ENCODE assay signal across 9 mouse cellular contexts in the genomic region with DNA sequence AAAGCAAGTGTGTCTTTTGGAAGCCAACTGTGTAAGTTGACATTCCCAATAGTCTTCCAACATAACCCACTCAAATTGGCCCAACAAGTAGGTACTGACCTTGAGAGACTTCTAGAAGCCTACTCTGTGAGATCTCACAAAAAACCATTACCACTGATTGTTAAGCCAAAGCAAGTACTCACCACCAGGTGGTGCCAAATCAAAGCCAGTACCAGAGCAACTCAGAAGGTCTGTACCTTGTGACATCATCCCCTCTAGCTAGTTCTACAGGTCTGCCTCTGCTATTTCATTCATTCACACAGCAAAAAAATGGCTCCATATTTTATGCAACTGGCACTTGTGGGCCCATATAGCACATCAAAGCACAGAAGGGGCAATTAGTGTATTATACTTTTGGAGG. TPM values are rescaled to one million over a fixed set of nuclear protein-coding genes. Genes with fewer than 3 reads are reported as not detected.
A peak's percentile ranks its signal among the peaks of the same experiment; 100 is the strongest.
DNase-seq lines count a peak whose midpoint lies in the region; ATAC-seq and TF ChIP-seq lines count a peak whose summit lies in the region.
"Had no signal": no experiment of that assay in that cellular context is flagged by ENCODE, and none has a peak within 500 bp of the region (broad histone marks: within the 10 kb centered on the region; RNA-seq: fewer than 3 reads in every experiment).

No protein-coding gene starts in this region.

- no peaks in the 10 kb centered on the region for H3K4me1 ChIP-seq in intestine, embryonic 15.5 days (replicated peaks)
- no peaks in the 10 kb centered on the region for H3K4me1 ChIP-seq in intestine, embryonic 16.5 days (ENCODE audit: control insufficient read depth, insufficient read depth, low read length)
- H3K4me1 ChIP-seq in CH12.LX (ENCODE audit: control insufficient read depth in 1 of 2, insufficient read depth in 2 of 2), result peaks cover 0 to 13% of the 10 kb centered on the region in 2 experiments; a peak in 2 of 4 replicates

- DNase-seq in CH12.LX (ENCODE audit: extremely low read depth), result peak; percentile 79
- DNase-seq in brain, adult 2 months (ENCODE audit: low read depth, low spot score), result peak; percentile 69
- DNase-seq in frontal cortex, adult 2 months (ENCODE audit: extremely low spot score in 1 of 2, low spot score in 1 of 2), result peak; percentile 20 to 55
- peak; percentile 65 for DNase-seq in kidney, postnatal 14 days
- DNase-seq in lung, postnatal 25 days (ENCODE audit: low spot score), result peak; percentile 72
- peak; percentile 83 for DNase-seq in splenic B cell, adult 2 months (ENCODE audit: low read depth, low spot score)

- H3K36me3 ChIP-seq in intestine, embryonic 15.5 days, result no peaks in the 10 kb centered on the region
- H3K36me3 ChIP-seq in intestine, embryonic 16.5 days (ENCODE audit: control insufficient read depth, insufficient read depth, low read length), result no peaks in the 10 kb centered on the region
- H3K36me3 ChIP-seq in CH12.LX (replicated peaks in 1 of 2; ENCODE audit: control insufficient read depth in 1 of 2, insufficient read depth in 1 of 2, low read length in 1 of 2), result peaks cover 0 to 11% of the 10 kb centered on the region in 2 experiments
- H3K36me3 ChIP-seq in splenic B cell, adult 2 months (ENCODE audit: control insufficient read depth, insufficient read depth, low read length, poor library complexity, severe bottlenecking), result no peaks in the 10 kb centered on the region
- H3K36me3 ChIP-seq: limb, embryonic 15.5 days had no signal

- H3K4me2 ChIP-seq in intestine, embryonic 15.5 days (replicated peaks), result no peak overlapping the region
- H3K4me2 ChIP-seq in intestine, embryonic 16.5 days (ENCODE audit: low read depth, low read length), result no peak overlapping the region
- H3K4me2 ChIP-seq in CH12.LX (ENCODE audit: insufficient read depth, low read depth, poor library complexity, severe bottlenecking), result no peak overlapping the region
- H3K4me2 ChIP-seq: limb, embryonic 15.5 days had no signal

- no peaks in the 10 kb centered on the region for H3K9me3 ChIP-seq in intestine, embryonic 15.5 days
- H3K9me3 ChIP-seq in intestine, embryonic 16.5 days (ENCODE audit: control insufficient read depth, low read length), result no peaks in the 10 kb centered on the region
- H3K9me3 ChIP-seq in CH12.LX (replicated peaks; ENCODE audit: low read length), result peaks cover 2% of the 10 kb centered on the region
- H3K9me3 ChIP-seq: limb, embryonic 15.5 days had no signal

- no peak overlapping the region for H3K9ac ChIP-seq in intestine, embryonic 15.5 days
- no peak overlapping the region for H3K9ac ChIP-seq in intestine, embryonic 16.5 days (ENCODE audit: low read depth, low read length)
- no peak overlapping the region for H3K9ac ChIP-seq in CH12.LX (ENCODE audit: insufficient read depth, low read depth)
- H3K9ac ChIP-seq: limb, embryonic 15.5 days had no signal

- TF ChIP-seq RAD21 in CH12.LX (IDR thresholded peaks at IDR 0.05; ENCODE audit: low read depth, low read length), result peak; percentile 81

- TF ChIP-seq POLR2A in CH12.LX (IDR thresholded peaks at IDR 0.05; ENCODE audit: low read depth, low read length), result no peak

- no peak overlapping the region for H3K4me3 ChIP-seq in intestine, embryonic 15.5 days (replicated peaks)
- H3K4me3 ChIP-seq in intestine, embryonic 16.5 days (ENCODE audit: low read length), result no peak overlapping the region
- no peak overlapping the region for H3K4me3 ChIP-seq in CH12.LX (replicated peaks in 1 of 3; ENCODE audit: low read depth in 2 of 3, low read length in 2 of 3, poor library complexity in 1 of 3)
- H3K4me3 ChIP-seq: limb, embryonic 15.5 days had no signal

- in situ Hi-C loops in CH12.LX (cut with MboI; ENCODE audit: low pct_ligation_motif_present, low pct_unique_long_range_greater_than_20kb, low sequenced_read_pairs), result loop anchor here (10.0 to 25.0 kb wide), 2 partner anchors 118 to 245 kb away; no protein-coding TSS in a partner anchor

- no peak overlapping the region for H3K27ac ChIP-seq in intestine, embryonic 15.5 days
- H3K27ac ChIP-seq in intestine, embryonic 16.5 days (ENCODE audit: low read length), result no peak overlapping the region
- no peak overlapping the region for H3K27ac ChIP-seq in CH12.LX (ENCODE audit: insufficient read depth, low read depth)
- H3K27ac ChIP-seq: limb, embryonic 15.5 days had no signal

- no peaks in the 10 kb centered on the region for H3K27me3 ChIP-seq in intestine, embryonic 15.5 days (replicated peaks)
- no peaks in the 10 kb centered on the region for H3K27me3 ChIP-seq in intestine, embryonic 16.5 days (replicated peaks; ENCODE audit: control insufficient read depth, insufficient read depth, low read length)
- H3K27me3 ChIP-seq in CH12.LX (replicated peaks), result no peaks in the 10 kb centered on the region
- H3K27me3 ChIP-seq in splenic B cell, adult 2 months (ENCODE audit: control insufficient read depth, insufficient read depth, low read length, poor library complexity, severe bottlenecking), result no peaks in the 10 kb centered on the region
- H3K27me3 ChIP-seq: limb, embryonic 15.5 days had no signal

- H3K79me2 ChIP-seq in CH12.LX (replicated peaks; ENCODE audit: control insufficient read depth, extremely low read depth, insufficient read depth, poor library complexity, severe bottlenecking), result no peaks in the 10 kb centered on the region

- TF ChIP-seq CTCF in CH12.LX (conservative IDR thresholded peaks at IDR 0.05 in 1 of 2, IDR thresholded peaks at IDR 0.05 in 1 of 2; ENCODE audit: low read depth in 2 of 2, low read length in 2 of 2), result peak; percentile 71 to 87

- ATAC-seq in intestine, embryonic 15.5 days, result 0 out of 2 replicates have a peak, but pooled peaks have one; percentile 49
- ATAC-seq in intestine, embryonic 16.5 days, result no peak

- 0 out of 2 replicates have a peak, but pooled peaks have one; percentile 23 for TF ChIP-seq EP300 in CH12.LX (IDR thresholded peaks at IDR 0.05; ENCODE audit: low read length)

- dilution Hi-C loops in CH12.LX (cut with MboI; ENCODE audit: extremely low pct_ligation_motif_present, extremely low pct_unique_long_range_greater_than_20kb, low sequenced_read_pairs), result no loop called here

TF ChIP-seq in CH12.LX, 34 proteins besides CTCF, POLR2A, EP300 and RAD21 (continues in another document):
- TF ChIP-seq ELF1 (IDR thresholded peaks at IDR 0.05; ENCODE audit: low read depth, low read length) (no peak), TCF12 (IDR thresholded peaks at IDR 0.05; ENCODE audit: low read depth, low read length) (no peak), MAX (IDR thresholded peaks at IDR 0.05; ENCODE audit: low read length) (peak; percentile 14; the same call in 1 of the 2 replicates), MEF2A (IDR thresholded peaks at IDR 0.05; ENCODE audit: borderline replicate concordance, low read depth, low read length) (no peak), SIN3A (IDR thresholded peaks at IDR 0.05; ENCODE audit: low read length) (0 out of 2 replicates have a peak, but pooled peaks have one; percentile 41), RCOR1 (conservative IDR thresholded peaks at IDR 0.05; ENCODE audit: low read depth, low read length) (no peak), ZMIZ1 (IDR thresholded peaks at IDR 0.05; ENCODE audit: low read depth, low read length) (no peak), IRF4 (IDR thresholded peaks at IDR 0.05; ENCODE audit: low read depth, low read length) (peak; percentile 49; the same call in 1 of the 2 replicates), SMC3 (IDR thresholded peaks at IDR 0.05; ENCODE audit: low read depth, low read length) (peak; percentile 91), MYC (IDR thresholded peaks at IDR 0.05; ENCODE audit: low read depth, low read length) (peak; percentile 71), BHLHE40 (IDR thresholded peaks at IDR 0.05; ENCODE audit: low read depth, low read length) (no peak), JUND (conservative IDR thresholded peaks at IDR 0.05; ENCODE audit: low read depth, low read length) (peak; percentile 74; the same call in 1 of the 2 replicates), MAFK (IDR thresholded peaks at IDR 0.05; ENCODE audit: insufficient replicate concordance, low read length) (no peak), CHD1 (IDR thresholded peaks at IDR 0.05; ENCODE audit: low read depth, low read length) (no peak), GABPA (IDR thresholded peaks at IDR 0.05; ENCODE audit: insufficient replicate concordance, low read depth, low read length) (no peak), TBP (conservative IDR thresholded peaks at IDR 0.05; ENCODE audit: low read depth, low read length) (no peak), MAZ (IDR thresholded peaks at IDR 0.05; ENCODE audit: low read depth, low read length) (no peak), ZKSCAN1 (IDR thresholded peaks at IDR 0.05; ENCODE audit: borderline replicate concordance, low read depth, low read length) (no peak), NRF1 (IDR thresholded peaks at IDR 0.05; ENCODE audit: low read depth, low read length) (no peak), PAX5 (IDR thresholded peaks at IDR 0.05; ENCODE audit: low read length) (no peak), CHD2 (IDR thresholded peaks at IDR 0.05; ENCODE audit: low read length) (no peak), ZC3H11A (IDR thresholded peaks at IDR 0.05; ENCODE audit: low read depth, low read length) (peak; percentile 43), E2F4 (IDR thresholded peaks at IDR 0.05; ENCODE audit: insufficient replicate concordance, low read depth, low read length) (no peak), USF1 (IDR thresholded peaks at IDR 0.05; ENCODE audit: low read depth, low read length) (no peak), UBTF (IDR thresholded peaks at IDR 0.05; ENCODE audit: low read depth, low read length) (no peak), HCFC1 (IDR thresholded peaks at IDR 0.05; ENCODE audit: low read depth, low read length) (no peak), KAT2A (IDR thresholded peaks at IDR 0.05; ENCODE audit: insufficient replicate concordance, low read length) (no peak), JUN (IDR thresholded peaks at IDR 0.05; ENCODE audit: insufficient read depth, low read depth, low read length) (peak; percentile 54), ETS1 (conservative IDR thresholded peaks at IDR 0.05; ENCODE audit: low read depth, low read length) (no peak), ZNF384 (IDR thresholded peaks at IDR 0.05; ENCODE audit: low read depth, low read length) (peak; percentile 57), USF2 (conservative IDR thresholded peaks at IDR 0.05; ENCODE audit: low read depth, low read length) (no peak), POLR2AphosphoS2 (IDR thresholded peaks at IDR 0.05; ENCODE audit: low read depth, low read length) (no peak)

RNA-seq across cellular contexts. Expression of a gene that starts 51.6 kb away (rescaled TPM):
- 84.7 and 98.7 TPM in 2 replicates for polyA plus RNA-seq in intestine, embryonic 15.5 days (2015; fragmentation: Nextera tagmentation; extraction: Ambion mirVana)
- polyA plus RNA-seq in intestine, embryonic 16.5 days (2015; fragmentation: Nextera tagmentation; extraction: Ambion mirVana), result 73.7 and 81.5 TPM in 2 replicates
- 114 and 127 TPM in 2 replicates for total RNA-seq in CH12.LX (2012; rRNA removed)
- 175 and 213 TPM in 2 replicates for total RNA-seq in CH12.LX (2014; rRNA removed)
- polyA plus RNA-seq in CH12.LX (2012; ENCODE audit: insufficient read length, low read depth), result 182 TPM in 2 replicates
- 66.4 and 73.9 TPM in 2 replicates for polyA plus RNA-seq in frontal cortex, adult 2 months (2012; rRNA removed)
